Mouse (Mus musculus) common myeloid progenitor, adult 5-6 weeks (primary cell): ENCODE data around the gene Steap2. TPM values are rescaled to one million over a fixed set of nuclear protein-coding genes. Genes with fewer than 3 reads are reported as not detected.

Experiments
- ATAC-seq: replicated peaks from 2 replicates; pipeline ENCODE4 v1.8.0; 2016; ENCODE audit warnings: low read depth, mild to moderate bottlenecking, moderate TSS enrichment, inconsistent platforms; ENCODE audit not compliant: poor library complexity, severe bottlenecking
- total RNA-seq: library from RNA; stranded (forward); fragments of 200-1000, 187-1606 nt; gene quantifications from 2 replicates; pipeline ENCODE4 v1.2.3, GENCODE M21; 2017

The Steap2 gene
- total RNA-seq, 1 experiment from 2014 or later: not detected

GRCm38 (mm10) chr5:5668920-5669319 is 25.5 kb downstream of the Steap2 start:
- ATAC-seq: no peak

GRCm38 (mm10) chr5:5664371-5664926 is 29.9 kb downstream of the Steap2 start:
- no peak for ATAC-seq

DNA sequence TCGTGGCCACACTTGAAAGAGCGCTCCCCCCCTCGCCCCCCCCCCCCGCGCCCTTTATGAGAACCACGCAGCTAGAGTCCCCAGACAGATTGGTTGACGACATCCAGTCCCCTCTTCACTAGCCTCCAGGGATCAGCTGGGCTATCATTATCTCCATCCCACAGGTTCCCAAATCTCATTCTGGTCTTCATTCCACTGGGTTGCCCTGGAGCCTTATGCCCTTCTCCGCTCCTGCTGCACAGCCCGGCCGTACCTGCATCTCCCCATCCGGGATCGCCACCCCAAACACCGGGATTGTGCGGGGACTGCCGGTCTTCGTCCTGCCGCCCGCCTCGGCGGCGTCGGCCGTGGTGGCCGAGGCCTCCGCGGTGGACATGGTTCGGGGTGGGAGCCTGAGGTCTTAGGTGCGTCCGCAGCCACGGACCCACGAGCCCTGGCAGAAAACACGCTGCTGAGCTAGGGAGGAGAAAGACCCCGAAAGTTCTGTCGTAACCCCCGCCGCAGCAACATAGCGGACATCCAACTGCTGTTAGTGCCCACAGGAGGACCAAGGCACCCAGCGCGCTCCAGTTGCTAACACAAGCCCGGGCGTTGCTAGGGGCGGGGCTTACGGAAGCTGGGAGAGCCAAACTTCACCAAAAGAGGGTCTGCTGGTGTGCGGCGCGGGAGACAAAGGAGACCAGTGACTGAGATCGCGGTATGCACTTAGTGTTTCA is 30.6 kb downstream of the Steap2 start, which contains the start of gene Cfap69:
TSS of gene Cfap69 (minus strand) at position 585 of the 716 bp plus-strand sequence.
- ATAC-seq: peak; percentile 98

DNA sequence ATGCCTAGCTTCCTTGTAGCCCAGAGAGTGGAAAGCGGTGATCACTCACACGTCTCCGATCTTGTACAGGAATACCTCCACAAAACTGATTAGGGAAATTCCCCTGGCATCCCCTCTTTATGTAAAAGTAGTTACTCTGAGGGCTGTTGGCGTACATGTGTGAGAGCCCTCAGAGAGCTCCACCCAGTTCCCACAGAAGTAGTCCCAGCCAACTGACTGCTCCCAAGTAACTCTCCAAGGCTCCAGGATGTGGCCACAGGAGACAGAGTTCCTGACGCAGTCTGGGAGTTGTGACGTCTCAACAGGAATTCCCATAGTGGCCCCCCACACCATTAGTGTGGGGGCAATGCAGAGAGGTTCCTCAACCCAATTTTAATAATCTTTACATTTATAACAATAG is 31.3 kb downstream of the Steap2 start:
- ATAC-seq: no peak

DNA sequence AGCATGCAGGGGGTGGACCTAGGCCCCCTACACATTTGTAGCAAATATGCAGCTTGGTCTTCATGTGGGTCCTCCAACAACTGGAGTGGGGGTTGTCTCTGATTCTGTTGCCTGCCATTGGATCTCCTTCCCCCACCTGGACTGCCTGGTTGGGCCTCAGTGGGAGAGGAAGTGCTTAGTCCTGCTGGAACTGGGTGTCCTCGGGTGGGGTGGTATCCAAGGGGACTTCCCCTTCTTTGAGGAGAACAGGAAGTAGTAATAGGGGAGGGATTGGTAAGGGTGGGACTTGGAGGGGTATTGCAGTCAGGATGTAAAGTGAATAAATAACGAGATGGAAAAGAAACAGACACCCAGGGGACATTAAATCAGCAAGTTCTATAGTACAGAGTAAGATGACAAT is 35.7 kb downstream of the Steap2 start:
- ATAC-seq: peak; percentile 52; the same call in 1 of the 2 replicates

- no peak for ATAC-seq
Observed at GRCm38 (mm10) chr5:5657932-5658331, 36.4 kb downstream of the Steap2 start.

DNA sequence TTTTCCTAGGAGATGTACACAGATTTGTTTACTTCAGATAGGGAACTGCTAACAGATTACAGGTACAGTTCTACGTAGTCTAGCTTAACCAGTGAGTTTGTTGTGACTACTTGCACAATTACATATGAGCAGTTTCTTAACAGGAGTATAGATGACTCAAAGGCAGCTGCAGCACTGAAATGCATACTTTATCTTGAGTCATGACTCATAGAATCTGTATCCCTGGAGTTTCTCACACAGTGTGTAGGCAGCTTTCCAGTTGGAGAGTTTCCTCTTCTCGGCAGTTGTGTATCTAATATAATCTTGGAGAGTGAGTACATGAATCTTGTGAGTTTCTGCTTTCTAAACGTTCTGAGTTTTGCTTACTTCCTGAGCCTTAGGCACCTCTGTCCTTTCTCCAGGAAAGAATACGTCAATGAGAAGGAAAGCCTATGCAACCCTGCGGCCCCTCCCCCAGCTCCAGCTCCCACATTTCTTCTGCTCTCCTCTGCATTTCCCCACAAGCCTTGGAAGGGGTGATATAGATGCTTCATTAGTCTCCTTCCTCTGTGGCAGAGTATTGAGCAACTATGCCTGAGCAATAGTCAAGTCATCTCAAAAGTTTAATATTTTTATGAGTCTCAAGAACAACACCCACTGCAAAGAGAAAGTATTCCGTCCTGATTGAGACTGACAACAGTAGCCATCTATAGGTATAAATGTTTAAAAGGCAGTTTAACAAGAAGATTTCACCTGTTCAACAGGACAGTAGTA is 45.4 kb downstream of the Steap2 start:
- no peak for ATAC-seq

GRCm38 (mm10) chr5:5646173-5646572 is 48.2 kb downstream of the Steap2 start:
- peak; percentile 60; the same call in 1 of the 2 replicates for ATAC-seq

DNA sequence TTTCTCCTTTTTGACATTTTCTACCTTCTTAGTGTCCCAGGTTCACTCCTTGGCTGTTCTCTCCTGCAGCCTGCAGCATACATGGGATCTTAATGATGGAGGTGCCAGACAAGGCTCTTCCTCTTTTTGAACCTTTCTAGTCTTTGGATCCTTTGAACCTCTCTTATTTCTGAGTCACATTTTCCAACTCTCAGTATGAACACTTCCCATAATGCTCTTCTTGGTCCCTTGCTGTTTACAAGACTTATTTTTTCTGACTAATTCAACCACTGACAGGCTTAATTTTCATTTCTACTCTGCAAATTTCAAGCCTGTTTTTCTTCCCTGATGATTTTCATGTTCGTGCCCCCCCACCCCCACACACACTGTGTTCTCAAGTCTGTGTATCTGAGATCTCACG is 55.9 kb downstream of the Steap2 start:
- no peak for ATAC-seq

- ATAC-seq: no peak
Observed at GRCm38 (mm10) chr5:5625491-5625890, 68.9 kb downstream of the Steap2 start.

DNA sequence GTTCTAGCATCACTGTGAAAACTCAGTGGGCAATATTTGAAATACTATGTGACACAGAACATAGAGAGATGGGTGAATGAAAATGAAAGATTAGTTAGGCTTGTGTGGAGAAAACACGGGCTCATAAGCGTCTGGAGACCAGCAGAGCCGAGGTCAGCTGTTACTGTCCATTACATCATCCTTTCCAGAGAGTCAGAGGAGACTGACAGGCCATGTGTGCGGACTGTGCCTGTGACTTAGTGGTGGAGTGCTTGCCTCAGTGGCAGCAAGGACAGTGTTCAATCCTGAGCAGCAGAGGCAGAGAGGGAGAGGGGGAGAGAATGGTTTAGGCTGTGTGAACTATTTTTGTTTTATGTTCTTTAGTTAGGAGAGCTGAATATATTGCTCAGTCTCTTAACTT is 76.0 kb downstream of the Steap2 start:
- no peak for ATAC-seq

Other genes starting within 250 kb of the Steap2 start
- not detected in 2 replicates for gene 1700015F17Rik, start 215.4 kb downstream of the Steap2 start, total RNA-seq
- gene Cldn12, start 179.6 kb downstream of the Steap2 start, total RNA-seq: 1.3 and 6.9 TPM in 2 replicates
- gene Gtpbp10, start 135.0 kb downstream of the Steap2 start, total RNA-seq: 36.4 and 38.1 TPM in 2 replicates
- gene Gm8773, start 120.8 kb downstream of the Steap2 start, total RNA-seq: not detected in 2 replicates
- gene Cfap69, start 30.3 kb downstream of the Steap2 start, total RNA-seq: not detected in 2 replicates
- gene Steap1, start 54.7 kb upstream of the Steap2 start, total RNA-seq: not detected in 2 replicates